7 mouse cellular contexts compared by ENCODE assay signal in the genomic region with DNA sequence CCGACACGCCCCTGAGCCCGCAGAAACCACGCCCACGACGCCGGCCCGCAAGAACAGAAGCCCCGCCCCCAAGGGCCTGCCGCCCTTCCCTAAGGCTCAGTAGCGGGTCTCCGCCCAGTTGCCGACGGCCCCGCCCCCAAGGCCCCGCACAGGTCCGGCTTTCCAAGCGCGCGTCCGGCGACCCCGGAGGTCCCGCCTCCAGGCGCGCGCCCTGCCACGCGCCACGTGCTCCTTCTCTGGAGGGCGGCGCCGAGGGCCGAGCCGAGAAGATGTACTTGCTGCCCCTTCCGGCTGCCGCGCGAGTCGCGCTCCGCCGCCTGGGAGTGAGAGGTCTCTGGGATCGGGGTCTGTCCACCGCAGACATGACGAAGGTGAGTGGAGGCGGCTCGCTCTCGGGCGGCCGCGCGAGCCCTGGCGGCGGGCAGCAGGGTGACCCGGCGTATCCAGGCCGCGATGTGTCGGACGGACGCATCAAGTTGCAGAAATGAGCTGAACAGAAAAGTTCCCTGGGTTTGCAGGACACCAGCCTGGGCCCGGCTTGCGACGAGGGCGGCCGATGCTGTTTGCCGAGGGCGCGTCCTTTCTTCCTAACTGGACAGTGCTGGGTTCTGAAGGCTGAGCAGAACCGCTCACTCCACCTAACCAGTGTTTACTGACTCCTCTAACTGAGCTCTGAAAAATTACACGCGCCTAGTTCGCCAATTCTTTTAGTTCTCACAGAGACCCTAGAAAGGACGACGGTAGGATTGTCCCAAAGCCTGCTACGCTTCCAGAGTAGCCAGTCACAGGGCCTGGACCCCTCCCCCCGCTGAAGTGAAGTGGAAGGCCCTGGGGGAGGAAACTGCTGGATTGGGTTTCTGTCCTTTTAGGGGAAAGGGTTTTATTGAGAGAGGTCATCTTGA. TPM values are rescaled to one million over a fixed set of nuclear protein-coding genes. Genes with fewer than 3 reads are reported as not detected.
A peak's percentile ranks its signal among the peaks of the same experiment; 100 is the strongest.
DNase-seq lines count a peak whose midpoint lies in the region; ATAC-seq lines count a peak whose summit lies in the region.

Gene Lap3, plus strand, starts transcription at position 184 of the 902 bp plus-strand sequence.

- ATAC-seq in embryonic facial prominence, embryonic 11.5 days (replicated peaks; ENCODE audit: insufficient number of reproducible peaks, low FRiP score, low TSS enrichment, low read depth), result peak; percentile 96
- peak; percentile 95 for ATAC-seq in limb, embryonic 11.5 days (ENCODE audit: insufficient number of reproducible peaks, low FRiP score, low TSS enrichment, low read depth)
- ATAC-seq in midbrain, embryonic 14.5 days (ENCODE audit: low FRiP score, low TSS enrichment), result peak; percentile 92

- H3K4me3 ChIP-seq in embryonic facial prominence, embryonic 11.5 days (ENCODE audit: low read depth, low read length), result peak within 1 kb of the TSS; percentile 56
- H3K4me3 ChIP-seq in limb, embryonic 11.5 days (ENCODE audit: low read depth, low read length), result peak within 1 kb of the TSS; percentile 62
- H3K4me3 ChIP-seq in midbrain, embryonic 14.5 days (replicated peaks; ENCODE audit: low read depth, low read length), result peak within 1 kb of the TSS; percentile 65

- H3K4me1 ChIP-seq in embryonic facial prominence, embryonic 11.5 days (ENCODE audit: control insufficient read depth, insufficient read depth, low read length), result no peaks in the 10 kb centered on the region
- H3K4me1 ChIP-seq in limb, embryonic 11.5 days (ENCODE audit: control insufficient read depth, insufficient read depth, low read length), result peaks cover 5% of the 10 kb centered on the region; the same call in 1 of the 2 replicates
- H3K4me1 ChIP-seq in midbrain, embryonic 14.5 days (ENCODE audit: control insufficient read depth, insufficient read depth, low read length), result peaks cover 6% of the 10 kb centered on the region

- no peaks in the 10 kb centered on the region for H3K9me3 ChIP-seq in embryonic facial prominence, embryonic 11.5 days (replicated peaks; ENCODE audit: control insufficient read depth, low read length)
- H3K9me3 ChIP-seq in limb, embryonic 11.5 days (ENCODE audit: control insufficient read depth, low read length), result no peaks in the 10 kb centered on the region
- no peaks in the 10 kb centered on the region for H3K9me3 ChIP-seq in midbrain, embryonic 14.5 days (ENCODE audit: control insufficient read depth, low read length)

- peak; percentile 100 for DNase-seq in adrenal gland, postnatal 14 days
- peak; percentile 98 for DNase-seq in embryonic facial prominence, embryonic 11.5 days (ENCODE audit: low spot score)
- DNase-seq in heart, adult 11 months, result peak; percentile 100
- DNase-seq in kidney, adult 18-20 months, result peak; percentile 100
- DNase-seq in limb, embryonic 11.5 days (ENCODE audit: low spot score), result peak; percentile 99
- peak; percentile 96 for DNase-seq in midbrain, embryonic 14.5 days
- peak; percentile 98 to 100 for DNase-seq in spleen, adult 18-20 months

- peak within 1 kb of the TSS; percentile 69 for H3K9ac ChIP-seq in embryonic facial prominence, embryonic 11.5 days (replicated peaks; ENCODE audit: low read length)
- peak within 1 kb of the TSS; percentile 84 for H3K9ac ChIP-seq in limb, embryonic 11.5 days (ENCODE audit: low read length)
- peak within 1 kb of the TSS; percentile 66 for H3K9ac ChIP-seq in midbrain, embryonic 14.5 days (replicated peaks; ENCODE audit: low read length)

- H3K27ac ChIP-seq in embryonic facial prominence, embryonic 11.5 days (replicated peaks; ENCODE audit: low read depth, low read length), result peak within 1 kb of the TSS; percentile 29; the same call in 1 of the 2 replicates
- H3K27ac ChIP-seq in limb, embryonic 11.5 days (replicated peaks; ENCODE audit: low read depth, low read length), result no peak within 1 kb of the TSS
- 0 out of 2 replicates have a peak within 1 kb of the TSS, but pooled peaks have one; percentile 41 for H3K27ac ChIP-seq in midbrain, embryonic 14.5 days (replicated peaks; ENCODE audit: low read depth, low read length)

- no peaks in the 10 kb centered on the region for H3K27me3 ChIP-seq in embryonic facial prominence, embryonic 11.5 days (ENCODE audit: control insufficient read depth, insufficient read depth, low read length)
- no peaks in the 10 kb centered on the region for H3K27me3 ChIP-seq in limb, embryonic 11.5 days (ENCODE audit: control insufficient read depth, insufficient read depth, low read length)
- no peaks in the 10 kb centered on the region for H3K27me3 ChIP-seq in midbrain, embryonic 14.5 days (ENCODE audit: control insufficient read depth, insufficient read depth, low read length)

- WGBS in embryonic facial prominence, embryonic 11.5 days, result under 1% methylated on average over 78 of the region's 78 CpGs
- under 1% methylated on average over 77 of the region's 78 CpGs for WGBS in limb, embryonic 11.5 days
- WGBS in midbrain, embryonic 14.5 days, result under 1% methylated on average over 78 of the region's 78 CpGs

- H3K4me2 ChIP-seq in embryonic facial prominence, embryonic 11.5 days (ENCODE audit: low read depth, low read length), result peak within 1 kb of the TSS; percentile 75
- peak within 1 kb of the TSS; percentile 69 for H3K4me2 ChIP-seq in limb, embryonic 11.5 days (ENCODE audit: low read depth, severe bottlenecking)
- H3K4me2 ChIP-seq in midbrain, embryonic 14.5 days (ENCODE audit: low read length), result peak within 1 kb of the TSS; percentile 81

- H3K36me3 ChIP-seq in embryonic facial prominence, embryonic 11.5 days (replicated peaks; ENCODE audit: control insufficient read depth, insufficient read depth, low read depth, low read length), result no peaks in the 10 kb centered on the region; the same call in 1 of the 2 replicates
- H3K36me3 ChIP-seq in limb, embryonic 11.5 days (ENCODE audit: control insufficient read depth, insufficient read depth, low read length), result no peaks in the 10 kb centered on the region; the same call in 1 of the 2 replicates
- H3K36me3 ChIP-seq in midbrain, embryonic 14.5 days (ENCODE audit: control insufficient read depth, insufficient read depth, low read length), result peaks cover 5% of the 10 kb centered on the region; the same call in 1 of the 2 replicates

RNA-seq across cellular contexts. Expression of gene Lap3, which starts in this region (rescaled TPM):
- 87.3 and 89.3 TPM in 2 replicates for total RNA-seq in adrenal gland, postnatal 14 days (2021)
- 101 and 103 TPM in 2 replicates for polyA plus RNA-seq in embryonic facial prominence, embryonic 11.5 days (2014; fragmentation: Nextera tagmentation; extraction: Ambion mirVana)
- 98.3 and 104 TPM in 2 replicates for polyA plus RNA-seq in limb, embryonic 11.5 days (2014; fragmentation: Nextera tagmentation; extraction: Ambion mirVana)
- polyA plus RNA-seq in midbrain, embryonic 14.5 days (2014; fragmentation: Nextera tagmentation; extraction: Ambion mirVana), result 25.8 and 36.3 TPM in 2 replicates
